Mouse (Mus musculus) CH12.LX (cell line): ENCODE results near the gene Myt1l. TPM values are rescaled to one million over a fixed set of nuclear protein-coding genes. Genes with fewer than 3 reads are reported as not detected.

Experiments
- DNase-seq: peaks from one replicate; pipeline ENCODE4 v3.0.0-alpha.2; 2013; ENCODE audit errors: extremely low read depth
- H3K27ac ChIP-seq: 2 replicates; pipeline ENCODE4 v1.5.1; 2012; ENCODE audit warnings: low read depth, mild to moderate bottlenecking, control low read depth, moderate library complexity; ENCODE audit not compliant: insufficient read depth
- H3K27me3 ChIP-seq: replicated peaks from 2 replicates; pipeline ENCODE3; 2012; ENCODE audit warnings: inconsistent platforms
- H3K36me3 ChIP-seq, 2 experiments: replicated peaks in 1 of 2; 2 replicates each; pipeline versions ENCODE3 to v1.6.1; 2012; ENCODE audit warnings: inconsistent platforms in 1 of 2, low read length in 1 of 2, mild to moderate bottlenecking in 1 of 2, mixed read lengths in 1 of 2, moderate library complexity in 1 of 2; ENCODE audit not compliant: control insufficient read depth in 1 of 2, insufficient read depth in 1 of 2
- H3K4me1 ChIP-seq, 2 experiments: 2 replicates each; pipeline ENCODE4 v1.6.1; 2012; ENCODE audit warnings: inconsistent platforms in 1 of 2, moderate library complexity in 1 of 2; ENCODE audit not compliant: insufficient read depth in 2 of 2, control insufficient read depth in 1 of 2
- H3K4me2 ChIP-seq: 2 replicates; pipeline ENCODE4 v1.6.1; 2012; ENCODE audit warnings: low read depth, mild to moderate bottlenecking, control low read depth; ENCODE audit not compliant: poor library complexity, insufficient read depth, severe bottlenecking
- H3K4me3 ChIP-seq, 3 experiments: fragments of 150-350 bp in 1 of 3; sonication (generic) in 1 of 3; replicated peaks in 1 of 3; 2 replicates each; pipeline versions ENCODE3 to v1.5.1; 2011 to 2012; ENCODE audit warnings: low read depth in 2 of 3, low read length in 2 of 3, mild to moderate bottlenecking in 2 of 3, moderate library complexity in 2 of 3, control low read depth in 1 of 3, improper control_type of control experiment in 1 of 3, inconsistent platforms in 1 of 3, mixed read lengths in 1 of 3; ENCODE audit not compliant: poor library complexity in 1 of 3
- H3K79me2 ChIP-seq: replicated peaks from 2 replicates; pipeline ENCODE4 v1.6.1; 2012; ENCODE audit warnings: mild to moderate bottlenecking, moderate library complexity; ENCODE audit not compliant: control insufficient read depth, poor library complexity, insufficient read depth, severe bottlenecking; ENCODE audit errors: extremely low read depth
- H3K9ac ChIP-seq: 2 replicates; pipeline ENCODE4 v1.6.1; 2012; ENCODE audit warnings: low read depth, mild to moderate bottlenecking, control low read depth, moderate library complexity; ENCODE audit not compliant: insufficient read depth
- H3K9me3 ChIP-seq: replicated peaks from 2 replicates; pipeline ENCODE3; 2012; ENCODE audit warnings: low read length, inconsistent platforms, mixed read lengths
- CHD1 ChIP-seq: IDR thresholded peaks from 2 replicates; pipeline ENCODE4 v1.6.1; 2012; ENCODE audit warnings: low read depth, low read length, improper control_type of control experiment, inconsistent platforms
- CTCF ChIP-seq, 2 experiments: IDR thresholded peaks in 1 of 2; conservative IDR thresholded peaks in 1 of 2; 2 replicates each; pipeline ENCODE4 v1.5.1; 2011 to 2012; ENCODE audit warnings: low read depth in 2 of 2, low read length in 2 of 2, improper control_type of control experiment in 1 of 2, inconsistent platforms in 1 of 2, mild to moderate bottlenecking in 1 of 2, moderate library complexity in 1 of 2
- ETS1 ChIP-seq: conservative IDR thresholded peaks from 2 replicates; pipeline ENCODE4 v1.6.1; 2012; ENCODE audit warnings: low read depth, mild to moderate bottlenecking, inconsistent platforms, low read length, improper control_type of control experiment, moderate library complexity
- GABPA ChIP-seq: IDR thresholded peaks from 2 replicates; pipeline ENCODE4 v1.6.1; 2012; ENCODE audit warnings: low read depth, low read length, improper control_type of control experiment, inconsistent platforms; ENCODE audit not compliant: insufficient replicate concordance
- HCFC1 ChIP-seq: IDR thresholded peaks from 2 replicates; pipeline ENCODE4 v1.6.1; 2012; ENCODE audit warnings: low read depth, mild to moderate bottlenecking, inconsistent platforms, low read length, improper control_type of control experiment
- JUN ChIP-seq: IDR thresholded peaks from 2 replicates; pipeline ENCODE4 v1.6.1; 2011; ENCODE audit warnings: low read depth, mild to moderate bottlenecking, low read length, improper control_type of control experiment, moderate library complexity; ENCODE audit not compliant: insufficient read depth
- KAT2A ChIP-seq: IDR thresholded peaks from 2 replicates; pipeline ENCODE4 v1.6.1; 2012; ENCODE audit warnings: low read length, improper control_type of control experiment, inconsistent platforms; ENCODE audit not compliant: insufficient replicate concordance
- MAFK ChIP-seq: IDR thresholded peaks from 2 replicates; pipeline ENCODE4 v1.6.1; 2011; ENCODE audit warnings: low read length, improper control_type of control experiment; ENCODE audit not compliant: insufficient replicate concordance
- MAX ChIP-seq: IDR thresholded peaks from 2 replicates; pipeline ENCODE4 v1.6.1; 2011; ENCODE audit warnings: low read length, improper control_type of control experiment
- MEF2A ChIP-seq: IDR thresholded peaks from 2 replicates; pipeline ENCODE4 v1.6.1; 2014; ENCODE audit warnings: low read depth, mild to moderate bottlenecking, inconsistent platforms, low read length, improper control_type of control experiment, borderline replicate concordance
- MXI1 ChIP-seq: IDR thresholded peaks from 2 replicates; pipeline ENCODE4 v1.6.1; 2011; ENCODE audit warnings: mild to moderate bottlenecking, low read depth, low read length, improper control_type of control experiment
- NELFE ChIP-seq: IDR thresholded peaks from 2 replicates; pipeline ENCODE4 v1.6.1; 2011; ENCODE audit warnings: low read depth, low read length, improper control_type of control experiment
- RAD21 ChIP-seq: IDR thresholded peaks from 2 replicates; pipeline ENCODE4 v1.6.1; 2011; ENCODE audit warnings: low read depth, mild to moderate bottlenecking, low read length, improper control_type of control experiment, moderate library complexity
- RCOR1 ChIP-seq: conservative IDR thresholded peaks from 2 replicates; pipeline ENCODE4 v1.6.1; 2012; ENCODE audit warnings: low read depth, mild to moderate bottlenecking, inconsistent platforms, low read length, improper control_type of control experiment
- TBP ChIP-seq: conservative IDR thresholded peaks from 2 replicates; pipeline ENCODE4 v1.6.1; 2011; ENCODE audit warnings: low read depth, low read length, improper control_type of control experiment
- UBTF ChIP-seq: IDR thresholded peaks from 2 replicates; pipeline ENCODE4 v1.6.1; 2012; ENCODE audit warnings: low read depth, mild to moderate bottlenecking, inconsistent platforms, low read length, improper control_type of control experiment, moderate library complexity
- USF1 ChIP-seq: IDR thresholded peaks from 2 replicates; pipeline ENCODE4 v1.6.1; 2014; ENCODE audit warnings: low read depth, mild to moderate bottlenecking, inconsistent platforms, low read length, improper control_type of control experiment
- USF2 ChIP-seq: conservative IDR thresholded peaks from 2 replicates; pipeline ENCODE4 v1.6.1; 2011; ENCODE audit warnings: low read depth, low read length, improper control_type of control experiment
- ZKSCAN1 ChIP-seq: IDR thresholded peaks from 2 replicates; pipeline ENCODE4 v1.6.1; 2012; ENCODE audit warnings: low read depth, inconsistent platforms, low read length, improper control_type of control experiment, borderline replicate concordance
- ZNF384 ChIP-seq: IDR thresholded peaks from 2 replicates; pipeline ENCODE4 v1.6.1; 2012; ENCODE audit warnings: low read depth, low read length, improper control_type of control experiment, inconsistent platforms
- dilution Hi-C: fragments of 300-500 bp; cut with MboI; formaldehyde crosslinking; loops from 2 replicates; pipeline ENCODE4 v1.14.3; 2020; ENCODE audit warnings: low sequenced_read_pairs; ENCODE audit not compliant: extremely low pct_unique_long_range_greater_than_20kb, extremely low pct_ligation_motif_present
- in situ Hi-C: fragments of 300-500 bp; cut with MboI; formaldehyde crosslinking; loops from 3 replicates; pipeline ENCODE4 v1.14.3; 2019; ENCODE audit warnings: low sequenced_read_pairs, low pct_ligation_motif_present, low pct_unique_long_range_greater_than_20kb, mixed read lengths
- polyA plus RNA-seq: library from polyadenylated mRNA; unstranded; fragments of >175 nt; gene quantifications from 2 replicates; pipeline ENCODE4 v1.2.1, GENCODE M21; 2012; ENCODE audit warnings: low read depth; ENCODE audit not compliant: insufficient read length
- total RNA-seq, 2 experiments: library from RNA; depleted of rRNA; stranded (reverse); fragments of 300-350 nt in 1 of 2; fragments of >200 nt in 1 of 2; gene quantifications; 2 replicates each; pipeline ENCODE4 v1.2.3; 2012 to 2014

Myt1l gene
- total and polyA plus RNA-seq, 3 experiments: 0.31 to 1.1 TPM; not detected in 1

GRCm38 (mm10) chr12:29561222-29561621 is 33.0 kb downstream of the Myt1l start:
- DNase-seq: peak; percentile 6

GRCm38 (mm10) chr12:29569311-29569710 is 41.1 kb downstream of the Myt1l start:
- in situ Hi-C loops: no loop called here
- TF ChIP-seq ETS1 (peak; percentile 27; the same call in 1 of the 2 replicates), RCOR1 (no peak)
- Histone ChIP-seq H3K27me3 (no peaks in the 10 kb centered on the region), H3K36me3 (no peaks in the 10 kb centered on the region), H3K9me3 (no peaks in the 10 kb centered on the region), H3K9ac (no peak overlapping the region), H3K27ac (no peak overlapping the region), H3K79me2 (no peaks in the 10 kb centered on the region), H3K4me2 (no peak overlapping the region), H3K4me1 (peaks cover 3 to 12% of the 10 kb centered on the region in 2 experiments), H3K4me3 (no peak overlapping the region)
- dilution Hi-C loops: no loop called here
- DNase-seq: peak; percentile 27

More at GRCm38 (mm10) chr12:29561222-29561621, 33.0 kb downstream of the Myt1l start:
- Histone ChIP-seq H3K27me3 (no peaks in the 10 kb centered on the region), H3K9ac (no peak overlapping the region), H3K9me3 (no peaks in the 10 kb centered on the region), H3K36me3 (no peaks in the 10 kb centered on the region), H3K27ac (no peak overlapping the region), H3K4me2 (no peak overlapping the region), H3K4me1 (no peaks in the 10 kb centered on the region), H3K4me3 (no peak overlapping the region), H3K79me2 (no peaks in the 10 kb centered on the region)
- in situ Hi-C loops (no loop called here), dilution Hi-C loops (no loop called here)
- TF ChIP-seq KAT2A (no peak), ETS1 (no peak), ZNF384 (no peak), MEF2A (no peak), RAD21 (peak; percentile 1), USF2 (no peak), CTCF (conservative IDR thresholded peaks at IDR 0.05 in 1 of 2, IDR thresholded peaks at IDR 0.05 in 1 of 2; ENCODE audit: low read depth in 2 of 2, low read length in 2 of 2) (peak; percentile 18 to 32; a peak in 2 of 4 replicates), MXI1 (no peak), JUN (no peak), ZKSCAN1 (no peak)

- no peak for DNase-seq
- no peak for TF ChIP-seq GABPA
- TF ChIP-seq USF1: no peak
- TF ChIP-seq UBTF: no peak
- no peak for TF ChIP-seq KAT2A
- TF ChIP-seq NELFE: no peak
- no peak for TF ChIP-seq CTCF (conservative IDR thresholded peaks at IDR 0.05 in 1 of 2, IDR thresholded peaks at IDR 0.05 in 1 of 2; ENCODE audit: low read depth in 2 of 2, low read length in 2 of 2)
- TF ChIP-seq MAFK: no peak
- no peak for TF ChIP-seq RAD21
- TF ChIP-seq TBP: no peak
- TF ChIP-seq ZKSCAN1: no peak
- no peak for TF ChIP-seq HCFC1
- no peak for TF ChIP-seq ZNF384
- no peak for TF ChIP-seq CHD1
- TF ChIP-seq MAX: no peak
- Histone ChIP-seq H3K36me3 (no peaks in the 10 kb centered on the region), H3K79me2 (no peaks in the 10 kb centered on the region), H3K27ac (no peak overlapping the region), H3K9ac (no peak overlapping the region), H3K4me1 (peaks cover 3 to 12% of the 10 kb centered on the region in 2 experiments), H3K27me3 (no peaks in the 10 kb centered on the region), H3K4me2 (no peak overlapping the region), H3K9me3 (no peaks in the 10 kb centered on the region), H3K4me3 (no peak overlapping the region)
- dilution Hi-C loops: no loop called here
- in situ Hi-C loops: no loop called here
These were observed 42.2 kb downstream of the Myt1l start for GRCm38 (mm10) chr12:29570351-29570750.
